Mouse (Mus musculus): ENCODE measurements around the gene Mpi.

Gene Mpi

GRCm38 (mm10) chr9:57552139-57552887 lies at the start of gene Mpi:
Gene Mpi, minus strand, starts transcription at chr9:57552763.
- ChIA-PET POLR2A (interaction anchor here (0.6 to 6.3 kb wide), 35 partner anchors 8 to 479 kb away, joined by 3 to 32 read pairs (median 5); partner anchors contain the start of genes Cox5a (in 2 of the 4), Rpp25 (in 2 of the 4), Csk (in 1 of the 4) and Fam219b (in 1 of the 4)), CTCF (interaction anchor here (0.7 to 4.1 kb wide), 9 partner anchors 11 to 107 kb away, joined by 3 to 24 read pairs (median 6); no protein-coding TSS in a partner anchor)

- ChIA-PET CTCF (interaction anchor here (0.6 to 1.2 kb wide), 5 partner anchors 8 to 1026 kb away, joined by 3 to 4 read pairs (median 3); no protein-coding TSS in a partner anchor), POLR2A (interaction anchor here in 2 of 4 experiments (0.6 to 1.1 kb wide), 2 partner anchors 11 to 1754 kb away, joined by 3 to 4 read pairs; no protein-coding TSS in a partner anchor)
Observed at GRCm38 (mm10) chr9:57602098-57602497, 49.5 kb upstream of the Mpi start.

- CTCF ChIA-PET, result interaction anchor here in 1 of 4 experiments (1.1 kb wide), 1 partner anchor 28 kb away, joined by 3 read pairs; no protein-coding TSS in a partner anchor
Observed at GRCm38 (mm10) chr9:57601353-57601706, 48.8 kb upstream of the Mpi start.

GRCm38 (mm10) chr9:57600620-57601352 lies 48.2 kb upstream of the Mpi start:
- POLR2A ChIA-PET, result interaction anchor here in 2 of 4 experiments (0.6 to 1.5 kb wide), 5 partner anchors 9 to 353 kb away, joined by 3 to 4 read pairs (median 3); no protein-coding TSS in a partner anchor
- CTCF ChIA-PET, result interaction anchor here in 3 of 4 experiments (0.6 to 1.1 kb wide), 3 partner anchors 10 to 59 kb away, joined by 3 to 7 read pairs (median 4); no protein-coding TSS in a partner anchor

More at GRCm38 (mm10) chr9:57601353-57601706, 48.8 kb upstream of the Mpi start:
- POLR2A ChIA-PET, result no interaction called here

GRCm38 (mm10) chr9:57598851-57599563 lies 46.4 kb upstream of the Mpi start:
- ChIA-PET POLR2A (interaction anchor here in 2 of 4 experiments (0.6 to 1.5 kb wide), 3 partner anchors 9 to 661 kb away, joined by 3 read pairs; no protein-coding TSS in a partner anchor), CTCF (no interaction called here)

- ChIA-PET POLR2A (interaction anchor here in 3 of 4 experiments (0.6 to 1.0 kb wide), 3 partner anchors 19 to 1432 kb away, joined by 3 to 5 read pairs (median 3); no protein-coding TSS in a partner anchor), CTCF (interaction anchor here in 1 of 4 experiments (0.7 kb wide), 1 partner anchor 19 kb away, joined by 8 read pairs; no protein-coding TSS in a partner anchor)
Observed at GRCm38 (mm10) chr9:57597929-57598382, 45.4 kb upstream of the Mpi start.

GRCm38 (mm10) chr9:57597265-57597664 lies 44.7 kb upstream of the Mpi start:
- POLR2A ChIA-PET, result no interaction called here
- CTCF ChIA-PET, result interaction anchor here in 2 of 4 experiments (0.6 to 0.9 kb wide), 4 partner anchors 10 to 137 kb away, joined by 3 to 8 read pairs (median 3); no protein-coding TSS in a partner anchor

- CTCF ChIA-PET, result interaction anchor here in 1 of 4 experiments (1.2 to 2.1 kb wide), 5 partner anchors 20 to 53 kb away, joined by 3 to 6 read pairs (median 3); no protein-coding TSS in a partner anchor
- POLR2A ChIA-PET, result interaction anchor here in 2 of 4 experiments (0.5 to 2.1 kb wide), 10 partner anchors 13 to 99 kb away, joined by 3 to 7 read pairs (median 3); partner anchors contain the start of genes Lman1l (in 1 of the 2) and Mpi (in 1 of the 2)
Observed at GRCm38 (mm10) chr9:57594174-57594509, 41.6 kb upstream of the Mpi start.

GRCm38 (mm10) chr9:57593454-57594173 lies 41.1 kb upstream of the Mpi start:
- ChIA-PET CTCF (interaction anchor here in 1 of 4 experiments (1.2 to 2.1 kb wide), 4 partner anchors 20 to 52 kb away, joined by 3 to 6 read pairs (median 4); no protein-coding TSS in a partner anchor), POLR2A (interaction anchor here in 2 of 4 experiments (0.5 to 2.1 kb wide), 7 partner anchors 12 to 100 kb away, joined by 3 to 7 read pairs (median 3); partner anchors contain the start of gene Lman1l (in 1 of the 2))

GRCm38 (mm10) chr9:57590726-57591125 lies 38.2 kb upstream of the Mpi start:
- CTCF ChIA-PET, result interaction anchor here in 2 of 4 experiments (0.9 to 1.6 kb wide), 3 partner anchors 24 to 955 kb away, joined by 3 to 4 read pairs (median 3); no protein-coding TSS in a partner anchor
- POLR2A ChIA-PET, result interaction anchor here in 2 of 4 experiments (0.8 to 1.5 kb wide), 6 partner anchors 12 to 66 kb away, joined by 3 to 4 read pairs (median 4); partner anchors contain the start of genes Cplx3 (in 1 of the 2) and Csk (in 1 of the 2)

- POLR2A ChIA-PET, result interaction anchor here in 3 of 4 experiments (0.5 to 1.5 kb wide), 29 partner anchors 8 to 247 kb away, joined by 3 to 7 read pairs (median 4); partner anchors contain the start of genes Cox5a (in 2 of the 3), Rpp25 (in 2 of the 3), Arid3b (in 1 of the 3) and Cplx3 (in 1 of the 3)
- CTCF ChIA-PET, result interaction anchor here (0.5 to 1.5 kb wide), 16 partner anchors 17 to 952 kb away, joined by 3 to 7 read pairs (median 3); partner anchors contain the start of gene Cplx3 (in 1 of the 4)
Observed at GRCm38 (mm10) chr9:57589224-57590126, 36.9 kb upstream of the Mpi start, which contains the start of gene Ulk3. Gene Ulk3, plus strand, starts transcription at chr9:57589452.

GRCm38 (mm10) chr9:57584991-57585390 lies 32.4 kb upstream of the Mpi start:
- POLR2A ChIA-PET, result interaction anchor here in 2 of 4 experiments (0.5 to 1.6 kb wide), 4 partner anchors 10 to 32 kb away, joined by 3 to 5 read pairs (median 3); partner anchors contain the start of gene Mpi (in 1 of the 2)
- CTCF ChIA-PET, result interaction anchor here in 1 of 4 experiments (0.7 kb wide), 1 partner anchor 90 kb away, joined by 3 read pairs; no protein-coding TSS in a partner anchor

- CTCF ChIA-PET, result interaction anchor here in 1 of 4 experiments (1.1 to 1.2 kb wide), 2 partner anchors 10 to 92 kb away, joined by 3 to 4 read pairs; no protein-coding TSS in a partner anchor
- POLR2A ChIA-PET, result interaction anchor here in 1 of 4 experiments (0.6 to 0.8 kb wide), 2 partner anchors 41 to 266 kb away, joined by 3 to 4 read pairs; no protein-coding TSS in a partner anchor
Observed at GRCm38 (mm10) chr9:57577144-57577849, 24.7 kb upstream of the Mpi start.

GRCm38 (mm10) chr9:57575577-57575976 lies 23.0 kb upstream of the Mpi start:
- CTCF ChIA-PET, result no interaction called here
- POLR2A ChIA-PET, result interaction anchor here in 1 of 4 experiments (0.7 kb wide), 1 partner anchor 35 kb away, joined by 3 read pairs; no protein-coding TSS in a partner anchor
